Mouse (Mus musculus) hindbrain, postnatal 0 days (tissue): Measurements from ENCODE around the gene Ndrg4. TPM values are rescaled to one million over a fixed set of nuclear protein-coding genes. Genes with fewer than 3 reads are reported as not detected.

Experiments
- ATAC-seq: fragments of 200-750 bp; cut with Nextera tagmentation; 2 replicates; pipeline ENCODE4 v1.8.0; 2017; ENCODE audit warnings: mild to moderate bottlenecking, moderate TSS enrichment, moderate library complexity
- DNase-seq: peaks from one replicate; pipeline ENCODE4 v3.0.0-alpha.2; 2015; ENCODE audit warnings: low spot score
- H3K27ac ChIP-seq: fragments of 300-500 bp; sonication (generic); 2 replicates; pipeline ENCODE4 v1.5.1; 2014; ENCODE audit warnings: mild to moderate bottlenecking
- H3K27me3 ChIP-seq: fragments of 300-500 bp; sonication (generic); 2 replicates; pipeline ENCODE4 v1.6.1; 2014; ENCODE audit warnings: low read length, mixed read lengths; ENCODE audit not compliant: insufficient read depth
- H3K36me3 ChIP-seq: fragments of 300-500 bp; sonication (generic); 2 replicates; pipeline ENCODE4 v1.6.1; 2014; ENCODE audit warnings: low read length, mixed read lengths; ENCODE audit not compliant: insufficient read depth
- H3K4me1 ChIP-seq: fragments of 300-500 bp; sonication (generic); 2 replicates; pipeline ENCODE4 v1.6.1; 2014; ENCODE audit warnings: antibody characterized with exemption, low read length, mixed read lengths; ENCODE audit not compliant: insufficient read depth
- H3K4me2 ChIP-seq: fragments of 300-500 bp; sonication (generic); 2 replicates; pipeline ENCODE4 v1.6.1; 2014; ENCODE audit warnings: low read depth, mild to moderate bottlenecking, low read length, moderate library complexity, mixed read lengths
- H3K4me3 ChIP-seq: fragments of 300-500 bp; sonication (generic); 2 replicates; pipeline ENCODE4 v1.5.1; 2014; ENCODE audit warnings: low read length
- H3K9ac ChIP-seq: fragments of 300-500 bp; sonication (generic); replicated peaks from 2 replicates; pipeline ENCODE4 v1.6.1; 2014; ENCODE audit warnings: mild to moderate bottlenecking, low read length, moderate library complexity, mixed read lengths
- H3K9me3 ChIP-seq: fragments of 300-500 bp; sonication (generic); 2 replicates; pipeline ENCODE4 v1.6.1; 2016; ENCODE audit warnings: low read length, mixed read lengths
- CTCF ChIP-seq: IDR thresholded peaks from 2 replicates; pipeline ENCODE4 v1.5.1; 2016; ENCODE audit warnings: antibody characterized with exemption, control low read depth, low read depth
- WGBS: fragments of 180-500 bp; shearing (Covaris S2); extraction: QIAGEN DNeasy Blood & Tissue Kit; methylation state at CpG from one replicate; pipeline ENCODE4 v1.1.7; 2014; 5-methylcytosine and 5-hydroxymethylcytosine counted together
- microRNA-seq, 2 experiments: library from miRNA; unstranded; fragments of <30 nt; microRNA quantifications; one replicate each; pipeline ENCODE4; 2016
- polyA plus RNA-seq: library from polyadenylated mRNA; unstranded; fragments of >200 nt; fragmentation: Nextera tagmentation; extraction: Ambion mirVana; gene quantifications from 2 replicates; pipeline ENCODE4 v1.2.1, GENCODE M21; 2015
- total RNA-seq: library from RNA; depleted of rRNA; stranded (reverse); fragments of >200 nt; gene quantifications from 2 replicates; pipeline ENCODE4 v1.2.3, GENCODE M21; 2014; rRNA removed

The Ndrg4 gene
- total and polyA plus RNA-seq, 2 experiments from 2014 or later, result 722 to 1,043 TPM

DNA sequence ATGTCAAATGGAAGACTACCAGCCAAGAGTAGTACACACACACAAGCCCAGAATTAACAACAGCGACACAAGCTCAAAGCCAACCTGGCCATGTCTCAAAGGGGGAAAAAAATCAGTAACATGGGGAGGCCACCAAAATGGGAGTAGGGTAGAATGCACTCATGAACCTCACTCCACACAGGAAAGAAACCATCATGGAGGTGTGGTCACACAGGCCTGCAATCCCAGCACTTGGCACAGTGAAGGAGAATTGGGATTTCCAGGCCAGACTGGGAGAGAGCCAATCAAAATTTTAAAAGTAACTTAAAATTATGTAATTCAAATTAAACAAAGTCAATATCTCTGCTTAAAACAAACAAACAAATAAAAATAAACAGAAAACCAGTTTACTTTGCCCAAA is 75.1 kb downstream of the Ndrg4 start:
- no peak overlapping the region for H3K4me2 ChIP-seq
- no peak for ATAC-seq
- H3K36me3 ChIP-seq, result peaks cover 46% of the 10 kb centered on the region
- no peak overlapping the region for H3K27ac ChIP-seq
- no peaks in the 10 kb centered on the region for H3K27me3 ChIP-seq
- 93% methylated on average over 1 of the region's 1 CpGs for WGBS
- H3K4me1 ChIP-seq, result no peaks in the 10 kb centered on the region
- no peak overlapping the region for H3K4me3 ChIP-seq
- no peak for TF ChIP-seq CTCF
- no peaks in the 10 kb centered on the region for H3K9me3 ChIP-seq
- no peak overlapping the region for H3K9ac ChIP-seq
- no peak for DNase-seq

DNA sequence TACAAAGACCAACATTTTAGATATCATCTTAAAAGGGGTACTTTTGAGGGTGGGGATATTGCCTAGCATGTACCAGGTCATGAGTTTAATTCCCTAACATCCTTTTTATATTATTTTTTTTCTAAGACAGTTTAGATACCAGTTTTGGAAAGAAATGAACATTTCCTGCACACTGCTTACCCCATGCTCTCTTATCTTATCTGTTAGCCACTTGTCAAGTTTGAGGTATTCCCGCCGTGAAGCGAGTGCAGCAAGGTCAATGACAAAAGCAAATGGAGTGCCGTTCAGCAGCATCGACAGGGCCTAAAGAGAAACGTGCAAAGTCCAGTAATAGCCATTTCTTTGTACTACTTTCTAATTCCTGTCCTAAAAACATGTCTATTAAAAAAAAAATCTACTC is 83.5 kb downstream of the Ndrg4 start:
- peaks cover 43% of the 10 kb centered on the region for H3K36me3 ChIP-seq
- no peak for TF ChIP-seq CTCF

DNA sequence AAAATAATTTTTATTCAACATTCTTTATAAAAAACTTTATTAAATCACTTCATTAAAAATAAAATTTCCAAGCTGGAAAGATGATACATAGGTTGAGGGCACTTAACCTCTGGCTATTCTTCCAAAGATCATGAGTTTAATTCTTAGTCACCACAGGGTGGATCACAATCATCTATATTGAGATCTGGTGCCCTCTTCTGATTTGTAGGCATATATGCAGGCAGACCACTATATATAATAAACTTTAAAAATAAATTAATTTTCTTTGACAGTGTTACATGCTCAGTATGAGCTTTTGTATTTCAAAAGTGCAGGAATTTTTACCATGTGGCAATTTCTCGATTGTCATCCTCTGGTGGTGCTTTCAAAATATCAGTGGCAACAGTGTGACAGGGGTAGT is 87.4 kb downstream of the Ndrg4 start:
- DNase-seq, result no peak
- H3K9ac ChIP-seq, result no peak overlapping the region
- no peaks in the 10 kb centered on the region for H3K27me3 ChIP-seq
- H3K9me3 ChIP-seq, result no peaks in the 10 kb centered on the region
- H3K36me3 ChIP-seq, result peaks cover 51% of the 10 kb centered on the region
- H3K27ac ChIP-seq, result no peak overlapping the region
- TF ChIP-seq CTCF, result 0 out of 2 replicates have a peak, but pooled peaks have one; percentile 10
- 94% methylated on average over 1 of the region's 1 CpGs for WGBS
- H3K4me1 ChIP-seq, result no peaks in the 10 kb centered on the region
- no peak for ATAC-seq
- H3K4me2 ChIP-seq, result no peak overlapping the region
- H3K4me3 ChIP-seq, result no peak overlapping the region

More for the DNA sequence above, 83.5 kb downstream of the Ndrg4 start:
- Histone ChIP-seq H3K27me3 (no peaks in the 10 kb centered on the region), H3K9me3 (no peaks in the 10 kb centered on the region), H3K9ac (no peak overlapping the region), H3K4me1 (no peaks in the 10 kb centered on the region), H3K27ac (no peak overlapping the region), H3K4me2 (no peak overlapping the region), H3K4me3 (no peak overlapping the region)
- ATAC-seq (no peak), DNase-seq (no peak)
- 95% methylated on average over 6 of the region's 6 CpGs for WGBS

Small RNA genes lying within 50 kb of the gene (microRNA-seq; reads per million reads assigned to microRNA genes)
- 0.71 to 2.1 reads per million in 2 experiments for gene Mir7073

Other genes with a start within 250 kb of the Ndrg4 start
- gene Cfap20, start 242.1 kb upstream of the Ndrg4 start, total RNA-seq, result 72.3 and 74.5 TPM in 2 replicates
- 126 and 127 TPM in 2 replicates for gene Cfap20, start 242.1 kb upstream of the Ndrg4 start, polyA plus RNA-seq
- 17.5 and 25.3 TPM in 2 replicates for gene Csnk2a2, start 186.9 kb upstream of the Ndrg4 start, total RNA-seq
- gene Csnk2a2, start 186.9 kb upstream of the Ndrg4 start, polyA plus RNA-seq, result 7.8 and 9.3 TPM in 2 replicates
- 0.78 and 1.0 TPM in 2 replicates for gene Ccdc113, start 142.9 kb upstream of the Ndrg4 start, total RNA-seq
- 3.2 and 5.0 TPM in 2 replicates for gene Ccdc113, start 142.9 kb upstream of the Ndrg4 start, polyA plus RNA-seq
- not detected in 2 replicates for gene Prss54, start 100.6 kb upstream of the Ndrg4 start, total RNA-seq
- not detected in 2 replicates for gene Prss54, start 100.6 kb upstream of the Ndrg4 start, polyA plus RNA-seq
- gene Gins3, start 43.5 kb upstream of the Ndrg4 start, total RNA-seq, result 2.9 and 4.4 TPM in 2 replicates
- gene Gins3, start 43.5 kb upstream of the Ndrg4 start, polyA plus RNA-seq, result 5.1 and 5.9 TPM in 2 replicates
- 17.3 and 29.5 TPM in 2 replicates for gene Setd6, start 38.9 kb downstream of the Ndrg4 start, total RNA-seq
- gene Setd6, start 38.9 kb downstream of the Ndrg4 start, polyA plus RNA-seq, result 35.8 and 38.5 TPM in 2 replicates
- gene Cnot1, start 130.5 kb downstream of the Ndrg4 start, total RNA-seq, result 123 and 141 TPM in 2 replicates
- 23.0 and 25.4 TPM in 2 replicates for gene Cnot1, start 130.5 kb downstream of the Ndrg4 start, polyA plus RNA-seq
- gene Sap18b, start 148.4 kb downstream of the Ndrg4 start, total RNA-seq, result 31.2 and 57.4 TPM in 2 replicates
- gene Sap18b, start 148.4 kb downstream of the Ndrg4 start, polyA plus RNA-seq, result 325 and 342 TPM in 2 replicates
- gene Slc38a7, start 176.6 kb downstream of the Ndrg4 start, total RNA-seq, result 29.8 and 35.6 TPM in 2 replicates
- 19.6 and 21.6 TPM in 2 replicates for gene Slc38a7, start 176.6 kb downstream of the Ndrg4 start, polyA plus RNA-seq
- 243 and 251 TPM in 2 replicates for gene Got2, start 211.6 kb downstream of the Ndrg4 start, total RNA-seq
- 228 and 230 TPM in 2 replicates for gene Got2, start 211.6 kb downstream of the Ndrg4 start, polyA plus RNA-seq